In genomic region chr12:73886973-73887372, GRCm38 (mm10) we compare ENCODE assay signal across 19 mouse cellular contexts. TPM values are rescaled to one million over a fixed set of nuclear protein-coding genes. Genes with fewer than 3 reads are reported as not detected.
"Had no signal": no experiment of that assay in that cellular context is flagged by ENCODE, and none has a peak within 500 bp of the region (broad histone marks: within the 10 kb centered on the region; RNA-seq: fewer than 3 reads in every experiment).

No protein-coding gene starts in this region.

- H3K4me1 ChIP-seq: megakaryocyte, embryonic 14.5 days; midbrain, embryonic 13.5 days; midbrain, embryonic 15.5 days; neural tube, embryonic 12.5 days had no signal

- H3K9me3 ChIP-seq: lung, embryonic 15.5 days; megakaryocyte, embryonic 14.5 days; midbrain, embryonic 13.5 days; midbrain, embryonic 15.5 days; neural tube, embryonic 12.5 days had no signal

- H3K27ac ChIP-seq: lung, embryonic 15.5 days; macrophage; midbrain, embryonic 13.5 days; midbrain, embryonic 15.5 days; neural tube, embryonic 12.5 days had no signal

- ATAC-seq: lung, postnatal 0 days; midbrain, embryonic 13.5 days; midbrain, embryonic 15.5 days had no signal

- H3K27me3 ChIP-seq: lung, embryonic 15.5 days; megakaryocyte, embryonic 14.5 days; midbrain, embryonic 13.5 days; midbrain, embryonic 15.5 days; neural tube, embryonic 12.5 days had no signal

- H3K4me2 ChIP-seq: lung, embryonic 15.5 days; midbrain, embryonic 11.5 days; midbrain, embryonic 13.5 days; midbrain, embryonic 15.5 days; neural tube, embryonic 12.5 days had no signal

- DNase-seq: lung, adult 2 months; lung, postnatal 14 days; lung, postnatal 36 days; right cerebral cortex, postnatal 14 days; spleen, adult 18-20 months; thymus, adult 18-20 months; thymus, postnatal 14 days; thymus, postnatal 36 days had no signal

- H3K9ac ChIP-seq: lung, embryonic 15.5 days; midbrain, embryonic 13.5 days; midbrain, embryonic 15.5 days; neural tube, embryonic 12.5 days had no signal

- H3K36me3 ChIP-seq: lung, embryonic 15.5 days; midbrain, embryonic 13.5 days; midbrain, embryonic 15.5 days; neural tube, embryonic 12.5 days had no signal

- H3K4me3 ChIP-seq: lung, embryonic 15.5 days; megakaryocyte, embryonic 14.5 days; midbrain, embryonic 13.5 days; midbrain, embryonic 15.5 days; neural tube, embryonic 12.5 days had no signal

RNA-seq across cellular contexts. Expression of gene Gm49321, which starts 50.5 kb away (rescaled TPM):
- total RNA-seq: midbrain, postnatal 0 days; monocyte, adult 5-6 weeks; neutrophil, adult 5-6 weeks had no signal
- polyA plus RNA-seq: lung, adult 2 months; macrophage had no signal
